Mouse (Mus musculus) lung, postnatal 0 days (tissue): ENCODE measurements around the gene Gemin5.

Source experiments
- CTCF ChIP-seq: IDR thresholded peaks from 2 replicates; pipeline ENCODE4 v1.5.1; 2016; ENCODE audit warnings: antibody characterized with exemption, mild to moderate bottlenecking
- EP300 ChIP-seq: IDR thresholded peaks from 2 replicates; pipeline ENCODE4 v1.6.1; 2016; ENCODE audit warnings: antibody characterized with exemption, mild to moderate bottlenecking, control low read depth

DNA sequence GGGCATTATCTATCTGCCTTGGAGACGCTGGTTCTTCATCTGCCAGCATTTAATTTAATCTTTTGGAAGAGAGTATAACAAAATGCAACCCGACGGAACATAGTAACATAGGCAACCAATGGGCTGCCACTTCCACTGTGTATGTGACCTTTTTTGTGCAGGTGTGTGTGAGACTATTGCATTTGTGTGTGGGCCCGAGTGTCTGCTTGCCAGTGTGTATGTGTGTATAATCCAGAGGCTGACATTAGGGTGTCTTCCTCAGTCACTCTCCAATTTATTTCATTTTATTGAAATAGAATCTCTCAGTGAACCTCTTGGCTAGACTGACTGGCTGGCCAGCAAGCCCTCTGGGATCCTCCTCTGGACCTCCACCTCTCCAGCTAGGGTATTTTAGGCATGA is 31.9 kb upstream of the Gemin5 start:
- TF ChIP-seq CTCF (no peak), EP300 (no peak)
